Mouse (Mus musculus): ENCODE results near the gene Ccdc85b. TPM values are rescaled to one million over a fixed set of nuclear protein-coding genes. Genes with fewer than 3 reads are reported as not detected.

The Ccdc85b gene
- polyA plus RNA-seq, 1 experiment from 2014 or later = 8.5 TPM

DNA sequence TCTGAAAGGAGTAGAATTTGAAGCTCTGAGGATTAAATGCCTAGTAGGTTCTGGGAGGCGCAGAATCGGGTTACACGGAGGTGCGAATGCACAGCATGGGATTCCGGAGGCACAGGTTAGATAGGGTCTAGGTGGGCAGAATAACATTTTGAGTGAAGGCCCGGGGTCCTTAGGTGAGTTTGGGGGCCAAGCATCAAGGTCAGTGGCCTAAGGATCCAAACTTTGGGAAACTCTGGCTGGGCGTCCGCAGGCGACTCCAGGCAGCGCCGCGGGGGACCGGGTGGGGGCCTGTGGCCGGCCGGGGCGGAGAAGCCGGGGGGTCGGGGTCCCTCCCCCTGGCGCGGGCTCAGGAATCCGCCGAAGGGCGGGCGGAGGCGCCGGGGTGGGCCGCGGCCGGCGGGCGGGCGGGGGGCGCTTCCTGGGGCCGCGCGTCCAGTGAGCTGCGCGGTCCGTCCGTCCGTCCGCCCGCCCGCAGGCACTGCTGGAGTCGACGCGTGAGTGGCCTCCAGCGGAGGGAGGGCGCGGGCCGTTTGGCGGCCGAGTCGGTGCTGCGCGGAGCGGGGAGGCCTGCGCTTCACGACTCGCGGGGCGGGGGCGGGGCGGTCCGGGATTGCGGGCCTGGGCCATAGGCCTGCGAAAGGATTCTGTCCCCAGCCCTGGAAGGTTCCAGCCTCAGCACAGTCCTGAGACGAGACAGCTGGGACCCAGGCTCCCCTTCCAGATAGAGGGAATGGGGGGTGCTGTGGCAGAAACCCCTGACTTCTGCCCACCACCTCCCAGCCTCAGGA lies 16.8 kb upstream of the Ccdc85b start:
- WGBS = 2% methylated on average over 54 of the region's 68 CpGs

GRCm38 (mm10) chr19:5473720-5474119 lies 16.0 kb upstream of the Ccdc85b start, which contains the start of gene Efemp2:
Gene Efemp2, plus strand, starts transcription at chr19:5473954.
- H3K27me3 ChIP-seq (ENCODE audit: control insufficient read depth, insufficient read depth, low read length) = no peaks in the 10 kb centered on the region
- peak within 1 kb of the TSS; percentile 86 for H3K9ac ChIP-seq (ENCODE audit: low read depth, low read length)
- peaks cover 19% of the 10 kb centered on the region; the same call in 1 of the 2 replicates for H3K36me3 ChIP-seq (ENCODE audit: control insufficient read depth, insufficient read depth, low read length)
- H3K9me3 ChIP-seq (ENCODE audit: control insufficient read depth, low read length) = no peaks in the 10 kb centered on the region
- peak within 1 kb of the TSS; percentile 66 for H3K4me3 ChIP-seq (ENCODE audit: low read length)
- H3K4me1 ChIP-seq (ENCODE audit: control insufficient read depth, insufficient read depth, low read length) = peaks cover 20% of the 10 kb centered on the region; the same call in 1 of the 2 replicates
- WGBS = under 1% methylated on average over 22 of the region's 22 CpGs
- peak; percentile 71 for ATAC-seq (ENCODE audit: low FRiP score, low TSS enrichment)
- peak within 1 kb of the TSS; percentile 78 for H3K4me2 ChIP-seq (replicated peaks; ENCODE audit: low read depth, low read length)
- peak within 1 kb of the TSS; percentile 91 for H3K27ac ChIP-seq (ENCODE audit: low read depth, low read length)

More for the DNA sequence above, 16.8 kb upstream of the Ccdc85b start:
- H3K4me3 ChIP-seq (ENCODE audit: low read length) = peak overlapping the region; percentile 66
- peaks cover 26% of the 10 kb centered on the region; the same call in 1 of the 2 replicates for H3K36me3 ChIP-seq (ENCODE audit: control insufficient read depth, insufficient read depth, low read length)
- ATAC-seq (ENCODE audit: low FRiP score, low TSS enrichment) = peak; percentile 65
- H3K27ac ChIP-seq (ENCODE audit: low read depth, low read length) = peak overlapping the region; percentile 91
- peaks cover 20% of the 10 kb centered on the region; the same call in 1 of the 2 replicates for H3K4me1 ChIP-seq (ENCODE audit: control insufficient read depth, insufficient read depth, low read length)
- no peaks in the 10 kb centered on the region for H3K9me3 ChIP-seq (ENCODE audit: control insufficient read depth, low read length)
- H3K4me2 ChIP-seq (replicated peaks; ENCODE audit: low read depth, low read length) = peak overlapping the region; percentile 78
- H3K9ac ChIP-seq (ENCODE audit: low read depth, low read length) = peak overlapping the region; percentile 86
- no peaks in the 10 kb centered on the region for H3K27me3 ChIP-seq (ENCODE audit: control insufficient read depth, insufficient read depth, low read length)

GRCm38 (mm10) chr19:5472857-5473256 lies 15.2 kb upstream of the Ccdc85b start:
- Histone ChIP-seq H3K4me2 (replicated peaks; ENCODE audit: low read depth, low read length) (no peak overlapping the region), H3K9me3 (ENCODE audit: control insufficient read depth, low read length) (no peaks in the 10 kb centered on the region), H3K27ac (ENCODE audit: low read depth, low read length) (no peak overlapping the region), H3K4me1 (ENCODE audit: control insufficient read depth, insufficient read depth, low read length) (peaks cover 20% of the 10 kb centered on the region; the same call in 1 of the 2 replicates), H3K36me3 (ENCODE audit: control insufficient read depth, insufficient read depth, low read length) (peaks cover 10% of the 10 kb centered on the region; the same call in 1 of the 2 replicates), H3K27me3 (ENCODE audit: control insufficient read depth, insufficient read depth, low read length) (no peaks in the 10 kb centered on the region), H3K9ac (ENCODE audit: low read depth, low read length) (no peak overlapping the region), H3K4me3 (ENCODE audit: low read length) (no peak overlapping the region)
- 81% methylated on average over 3 of the region's 3 CpGs for WGBS
- no peak for ATAC-seq (ENCODE audit: low FRiP score, low TSS enrichment)

GRCm38 (mm10) chr19:5471846-5472245 lies 14.2 kb upstream of the Ccdc85b start:
- WGBS = 59% methylated on average over 5 of the region's 5 CpGs
- peaks cover 10% of the 10 kb centered on the region for H3K36me3 ChIP-seq (ENCODE audit: control insufficient read depth, insufficient read depth, low read length)
- no peak overlapping the region for H3K4me3 ChIP-seq (ENCODE audit: low read length)
- no peaks in the 10 kb centered on the region for H3K27me3 ChIP-seq (ENCODE audit: control insufficient read depth, insufficient read depth, low read length)
- peaks cover 20% of the 10 kb centered on the region; the same call in 1 of the 2 replicates for H3K4me1 ChIP-seq (ENCODE audit: control insufficient read depth, insufficient read depth, low read length)
- no peak overlapping the region for H3K4me2 ChIP-seq (replicated peaks; ENCODE audit: low read depth, low read length)
- ATAC-seq (ENCODE audit: low FRiP score, low TSS enrichment) = no peak
- H3K27ac ChIP-seq (ENCODE audit: low read depth, low read length) = no peak overlapping the region
- no peaks in the 10 kb centered on the region for H3K9me3 ChIP-seq (ENCODE audit: control insufficient read depth, low read length)
- no peak overlapping the region for H3K9ac ChIP-seq (ENCODE audit: low read depth, low read length)

DNA sequence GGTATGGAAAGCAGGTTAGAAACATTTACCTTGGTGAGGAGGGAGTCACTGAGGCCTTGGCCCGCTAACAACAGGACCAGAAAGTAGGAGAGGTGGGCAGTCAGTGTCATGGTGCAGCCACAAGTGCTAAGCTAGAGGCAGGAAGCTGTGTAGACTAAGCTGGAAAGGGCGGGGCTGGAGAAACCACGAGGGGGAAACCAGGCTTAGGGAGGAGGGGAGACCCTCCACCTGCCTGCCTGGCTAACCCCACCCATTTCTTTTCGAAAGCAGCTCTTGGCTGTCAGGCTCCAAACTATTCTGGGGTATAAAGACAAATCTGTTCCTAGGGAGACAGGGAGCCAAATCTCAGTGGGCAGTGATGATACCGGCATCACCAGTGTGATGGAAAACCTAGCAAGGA lies 10.7 kb upstream of the Ccdc85b start, which contains the start of gene Ctsw:
TSS of gene Ctsw (minus strand) at position 134 of the 400 bp plus-strand sequence.
- no peak within 1 kb of the TSS for H3K4me2 ChIP-seq (replicated peaks; ENCODE audit: low read depth, low read length)
- no peaks in the 10 kb centered on the region for H3K27me3 ChIP-seq (ENCODE audit: control insufficient read depth, insufficient read depth, low read length)
- no peak for ATAC-seq (ENCODE audit: low FRiP score, low TSS enrichment)
- H3K9ac ChIP-seq (ENCODE audit: low read depth, low read length) = no peak within 1 kb of the TSS
- H3K9me3 ChIP-seq (ENCODE audit: control insufficient read depth, low read length) = no peaks in the 10 kb centered on the region
- no peak within 1 kb of the TSS for H3K27ac ChIP-seq (ENCODE audit: low read depth, low read length)
- H3K36me3 ChIP-seq (ENCODE audit: control insufficient read depth, insufficient read depth, low read length) = peaks cover 41% of the 10 kb centered on the region
- no peak within 1 kb of the TSS for H3K4me3 ChIP-seq (ENCODE audit: low read length)
- WGBS = 62% methylated on average over 5 of the region's 5 CpGs
- H3K4me1 ChIP-seq (ENCODE audit: control insufficient read depth, insufficient read depth, low read length) = no peaks in the 10 kb centered on the region

GRCm38 (mm10) chr19:5466916-5467500 lies 9.3 kb upstream of the Ccdc85b start:
- no peak for ATAC-seq (ENCODE audit: low FRiP score, low TSS enrichment)
- Histone ChIP-seq H3K4me2 (replicated peaks; ENCODE audit: low read depth, low read length) (no peak overlapping the region), H3K27ac (ENCODE audit: low read depth, low read length) (no peak overlapping the region), H3K4me3 (ENCODE audit: low read length) (no peak overlapping the region), H3K4me1 (ENCODE audit: control insufficient read depth, insufficient read depth, low read length) (no peaks in the 10 kb centered on the region), H3K9me3 (ENCODE audit: control insufficient read depth, low read length) (no peaks in the 10 kb centered on the region), H3K36me3 (ENCODE audit: control insufficient read depth, insufficient read depth, low read length) (peaks cover 52% of the 10 kb centered on the region), H3K9ac (ENCODE audit: low read depth, low read length) (no peak overlapping the region), H3K27me3 (ENCODE audit: control insufficient read depth, insufficient read depth, low read length) (no peaks in the 10 kb centered on the region)
- WGBS = 94% methylated on average over 6 of the region's 6 CpGs

DNA sequence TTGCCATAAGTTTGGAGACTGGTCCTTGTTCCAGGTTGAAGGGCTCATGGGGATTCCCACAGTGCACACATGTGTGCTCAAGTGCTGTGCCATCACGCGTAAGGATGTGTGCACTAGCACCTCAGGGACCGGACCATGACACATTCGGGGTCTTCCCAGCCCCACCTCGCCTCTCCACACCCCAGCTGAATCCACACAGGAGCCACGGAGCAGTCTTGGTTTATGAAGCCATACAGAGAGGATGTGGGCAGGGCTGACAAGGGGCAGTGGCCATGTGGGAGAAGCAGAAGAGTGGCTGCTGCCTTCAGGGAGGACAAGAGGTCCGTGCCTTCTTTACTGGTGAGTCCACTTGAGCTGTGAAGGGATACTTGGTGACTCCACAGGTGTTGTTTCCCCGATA lies 7.3 kb upstream of the Ccdc85b start:
- no peak for ATAC-seq (ENCODE audit: low FRiP score, low TSS enrichment)
- WGBS = 94% methylated on average over 8 of the region's 8 CpGs
- H3K4me2 ChIP-seq (replicated peaks; ENCODE audit: low read depth, low read length) = no peak overlapping the region
- no peak overlapping the region for H3K27ac ChIP-seq (ENCODE audit: low read depth, low read length)
- H3K27me3 ChIP-seq (ENCODE audit: control insufficient read depth, insufficient read depth, low read length) = no peaks in the 10 kb centered on the region
- 0 out of 2 replicates have a peak, but pooled peaks cover 7% of the 10 kb centered on the region for H3K4me1 ChIP-seq (ENCODE audit: control insufficient read depth, insufficient read depth, low read length)
- H3K9ac ChIP-seq (ENCODE audit: low read depth, low read length) = no peak overlapping the region
- no peaks in the 10 kb centered on the region for H3K9me3 ChIP-seq (ENCODE audit: control insufficient read depth, low read length)
- no peak overlapping the region for H3K4me3 ChIP-seq (ENCODE audit: low read length)
- peaks cover 56% of the 10 kb centered on the region for H3K36me3 ChIP-seq (ENCODE audit: control insufficient read depth, insufficient read depth, low read length)

- WGBS = 40% methylated on average over 15 of the region's 15 CpGs
- H3K27ac ChIP-seq (ENCODE audit: low read depth, low read length) = peak overlapping the region; percentile 15; the same call in 1 of the 2 replicates
- 0 out of 2 replicates have a peak, but pooled peaks cover 7% of the 10 kb centered on the region for H3K4me1 ChIP-seq (ENCODE audit: control insufficient read depth, insufficient read depth, low read length)
- no peaks in the 10 kb centered on the region for H3K9me3 ChIP-seq (ENCODE audit: control insufficient read depth, low read length)
- H3K27me3 ChIP-seq (ENCODE audit: control insufficient read depth, insufficient read depth, low read length) = no peaks in the 10 kb centered on the region
- H3K4me3 ChIP-seq (ENCODE audit: low read length) = 0 out of 2 replicates have a peak overlapping the region, but pooled peaks have one; percentile 9
- peak overlapping the region; percentile 36; the same call in 1 of the 2 replicates for H3K9ac ChIP-seq (ENCODE audit: low read depth, low read length)
- peak overlapping the region; percentile 19 for H3K4me2 ChIP-seq (replicated peaks; ENCODE audit: low read depth, low read length)
- ATAC-seq (ENCODE audit: low FRiP score, low TSS enrichment) = peak; percentile 50
- peaks cover 56% of the 10 kb centered on the region for H3K36me3 ChIP-seq (ENCODE audit: control insufficient read depth, insufficient read depth, low read length)
Measured at GRCm38 (mm10) chr19:5463791-5464562, 6.3 kb upstream of the Ccdc85b start.

Measured in kidney, embryonic 14.5 days (tissue).